Mouse (Mus musculus): ENCODE data around the gene Hgd. TPM values are rescaled to one million over a fixed set of nuclear protein-coding genes. Genes with fewer than 3 reads are reported as not detected.

Gene Hgd
- polyA plus RNA-seq, 1 experiment from 2014 or later = 0.42 TPM

DNA sequence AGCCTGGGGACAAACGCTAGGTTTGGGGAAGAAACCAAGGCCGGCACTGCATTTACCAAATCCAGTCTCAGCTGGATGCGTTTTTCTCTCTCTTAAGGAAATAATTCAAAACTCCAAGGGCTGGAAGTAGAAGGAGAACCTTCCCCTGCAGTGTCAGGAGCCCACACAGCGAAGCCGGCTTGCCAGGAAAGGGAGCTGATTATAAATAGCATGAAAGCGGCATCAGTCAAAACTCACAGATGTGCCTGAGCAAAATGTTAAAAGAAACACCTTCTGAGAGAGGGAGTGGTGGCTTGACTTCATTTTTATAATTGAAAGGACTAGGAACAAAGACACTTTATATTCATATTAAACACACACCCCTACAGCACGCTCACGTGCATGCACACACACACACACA, 30.4 kb downstream of the Hgd start:
- Histone ChIP-seq H3K4me2 (ENCODE audit: low read depth) (no peak overlapping the region), H3K27me3 (ENCODE audit: control insufficient read depth, insufficient read depth, low read length) (no peaks in the 10 kb centered on the region), H3K27ac (ENCODE audit: low read depth, low read length) (no peak overlapping the region), H3K4me1 (ENCODE audit: control insufficient read depth, insufficient read depth, low read length) (no peaks in the 10 kb centered on the region), H3K36me3 (ENCODE audit: control insufficient read depth, insufficient read depth, low read length) (no peaks in the 10 kb centered on the region), H3K4me3 (ENCODE audit: low read depth, low read length) (no peak overlapping the region), H3K9me3 (ENCODE audit: control insufficient read depth, low read length) (no peaks in the 10 kb centered on the region), H3K9ac (ENCODE audit: low read length) (no peak overlapping the region)
- no peak for ATAC-seq (ENCODE audit: insufficient read depth, low FRiP score, low TSS enrichment)
- 71% methylated on average over 8 of the region's 8 CpGs for WGBS
- DNase-seq (ENCODE audit: low spot score) = no peak

GRCm38 (mm10) chr16:37611072-37611471, 31.1 kb downstream of the Hgd start:
- Histone ChIP-seq H3K4me2 (ENCODE audit: low read depth) (no peak overlapping the region), H3K4me3 (ENCODE audit: low read depth, low read length) (no peak overlapping the region), H3K9ac (ENCODE audit: low read length) (no peak overlapping the region), H3K27me3 (ENCODE audit: control insufficient read depth, insufficient read depth, low read length) (no peaks in the 10 kb centered on the region), H3K9me3 (ENCODE audit: control insufficient read depth, low read length) (no peaks in the 10 kb centered on the region), H3K36me3 (ENCODE audit: control insufficient read depth, insufficient read depth, low read length) (no peaks in the 10 kb centered on the region), H3K4me1 (ENCODE audit: control insufficient read depth, insufficient read depth, low read length) (no peaks in the 10 kb centered on the region), H3K27ac (ENCODE audit: low read depth, low read length) (no peak overlapping the region)
- no peak for ATAC-seq (ENCODE audit: insufficient read depth, low FRiP score, low TSS enrichment)
- 65% methylated on average over 7 of the region's 7 CpGs for WGBS
- no peak for DNase-seq (ENCODE audit: low spot score)

- DNase-seq (ENCODE audit: low spot score) = no peak
- Histone ChIP-seq H3K27ac (ENCODE audit: low read depth, low read length) (no peak overlapping the region), H3K4me1 (ENCODE audit: control insufficient read depth, insufficient read depth, low read length) (no peaks in the 10 kb centered on the region), H3K9me3 (ENCODE audit: control insufficient read depth, low read length) (no peaks in the 10 kb centered on the region), H3K4me2 (ENCODE audit: low read depth) (no peak overlapping the region), H3K36me3 (ENCODE audit: control insufficient read depth, insufficient read depth, low read length) (no peaks in the 10 kb centered on the region), H3K27me3 (ENCODE audit: control insufficient read depth, insufficient read depth, low read length) (no peaks in the 10 kb centered on the region), H3K9ac (ENCODE audit: low read length) (no peak overlapping the region), H3K4me3 (ENCODE audit: low read depth, low read length) (no peak overlapping the region)
- no peak for ATAC-seq (ENCODE audit: insufficient read depth, low FRiP score, low TSS enrichment)
- WGBS = 88% methylated on average over 5 of the region's 5 CpGs
Measured at GRCm38 (mm10) chr16:37612013-37612412, 32.1 kb downstream of the Hgd start.

DNA sequence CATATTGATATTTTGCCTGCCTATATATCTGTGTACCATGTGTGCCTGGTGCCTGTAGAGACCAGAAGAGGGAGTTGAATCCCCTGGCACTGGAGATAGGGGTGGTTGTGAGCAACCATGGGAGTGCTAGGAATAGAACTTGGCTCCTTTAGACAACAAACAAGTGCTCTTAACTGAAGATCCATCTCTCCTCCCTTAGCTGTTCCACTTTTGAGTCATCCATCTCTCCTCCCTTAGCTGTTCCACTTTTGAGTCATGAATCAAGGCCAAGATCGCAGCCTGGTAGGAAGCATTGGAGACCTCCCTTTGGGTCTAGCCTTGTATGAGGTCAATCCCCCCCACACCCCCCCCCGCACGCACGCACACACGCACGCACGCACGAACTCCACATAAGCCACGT, 34.6 kb downstream of the Hgd start:
- DNase-seq (ENCODE audit: low spot score) (no peak), ATAC-seq (ENCODE audit: insufficient read depth, low FRiP score, low TSS enrichment) (no peak)
- WGBS = 93% methylated on average over 9 of the region's 9 CpGs

GRCm38 (mm10) chr16:37615429-37615828, 35.5 kb downstream of the Hgd start:
- Histone ChIP-seq H3K9me3 (ENCODE audit: control insufficient read depth, low read length) (no peaks in the 10 kb centered on the region), H3K27ac (ENCODE audit: low read depth, low read length) (no peak overlapping the region), H3K9ac (ENCODE audit: low read length) (no peak overlapping the region), H3K4me2 (ENCODE audit: low read depth) (no peak overlapping the region), H3K36me3 (ENCODE audit: control insufficient read depth, insufficient read depth, low read length) (no peaks in the 10 kb centered on the region), H3K27me3 (ENCODE audit: control insufficient read depth, insufficient read depth, low read length) (no peaks in the 10 kb centered on the region), H3K4me3 (ENCODE audit: low read depth, low read length) (no peak overlapping the region), H3K4me1 (ENCODE audit: control insufficient read depth, insufficient read depth, low read length) (no peaks in the 10 kb centered on the region)
- DNase-seq (ENCODE audit: low spot score) (no peak), ATAC-seq (ENCODE audit: insufficient read depth, low FRiP score, low TSS enrichment) (no peak)
- 74% methylated on average over 8 of the region's 8 CpGs for WGBS

More for the DNA sequence above, 34.6 kb downstream of the Hgd start:
- H3K9ac ChIP-seq (ENCODE audit: low read length) = no peak overlapping the region
- no peak overlapping the region for H3K4me2 ChIP-seq (ENCODE audit: low read depth)
- H3K4me3 ChIP-seq (ENCODE audit: low read depth, low read length) = no peak overlapping the region
- no peak overlapping the region for H3K27ac ChIP-seq (ENCODE audit: low read depth, low read length)
- no peaks in the 10 kb centered on the region for H3K9me3 ChIP-seq (ENCODE audit: control insufficient read depth, low read length)
- H3K36me3 ChIP-seq (ENCODE audit: control insufficient read depth, insufficient read depth, low read length) = no peaks in the 10 kb centered on the region
- H3K27me3 ChIP-seq (ENCODE audit: control insufficient read depth, insufficient read depth, low read length) = no peaks in the 10 kb centered on the region
- no peaks in the 10 kb centered on the region for H3K4me1 ChIP-seq (ENCODE audit: control insufficient read depth, insufficient read depth, low read length)

DNA sequence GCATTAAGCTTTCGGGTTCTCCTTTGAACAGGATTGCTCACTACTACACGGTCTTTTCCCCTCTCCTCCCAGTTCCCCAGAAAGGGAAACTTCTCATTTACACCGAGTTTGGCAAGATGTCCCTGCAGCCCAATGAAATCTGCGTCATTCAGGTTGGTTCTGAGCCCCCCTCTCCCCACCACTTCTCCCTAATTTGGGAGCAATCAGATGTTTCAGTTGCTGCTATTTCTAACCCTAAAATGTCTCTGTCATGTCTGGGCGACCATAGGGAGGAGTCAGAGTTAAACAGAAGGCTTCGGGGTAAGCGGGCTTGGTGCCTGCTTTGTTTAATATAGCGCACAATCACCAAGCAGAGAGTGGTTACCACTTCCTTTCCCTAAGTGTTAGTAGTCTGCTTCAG, 36.2 kb downstream of the Hgd start:
- 81% methylated on average over 8 of the region's 8 CpGs for WGBS

DNA sequence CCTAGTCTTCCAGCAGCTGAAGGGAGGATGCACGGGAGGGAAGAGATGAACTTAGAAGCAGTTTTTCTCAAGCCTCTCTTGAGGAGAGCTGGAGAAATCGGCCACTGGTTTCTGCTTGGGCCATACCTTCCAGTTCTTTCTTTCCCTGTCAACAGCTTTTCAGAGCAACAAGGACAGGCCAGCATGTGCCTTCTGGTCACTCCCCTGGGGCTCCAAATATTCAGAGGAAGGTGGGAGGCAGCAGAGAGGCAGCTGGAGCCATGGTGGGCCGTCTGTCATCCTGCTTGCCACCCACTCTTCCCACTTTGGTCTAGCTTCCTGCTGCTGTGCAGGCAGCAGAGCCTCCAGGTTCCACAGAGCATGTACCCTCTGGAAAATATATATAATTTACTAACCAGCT, 37.7 kb downstream of the Hgd start:
- H3K4me3 ChIP-seq (ENCODE audit: low read depth, low read length) = no peak overlapping the region
- H3K9ac ChIP-seq (ENCODE audit: low read length) = no peak overlapping the region
- H3K36me3 ChIP-seq (ENCODE audit: control insufficient read depth, insufficient read depth, low read length) = no peaks in the 10 kb centered on the region
- WGBS = 40% methylated on average over 3 of the region's 3 CpGs
- ATAC-seq (ENCODE audit: insufficient read depth, low FRiP score, low TSS enrichment) (no peak), DNase-seq (ENCODE audit: low spot score) (peak; percentile 25)
- H3K9me3 ChIP-seq (ENCODE audit: control insufficient read depth, low read length) = no peaks in the 10 kb centered on the region
- H3K4me2 ChIP-seq (ENCODE audit: low read depth) = no peak overlapping the region
- H3K27ac ChIP-seq (ENCODE audit: low read depth, low read length) = no peak overlapping the region
- H3K27me3 ChIP-seq (ENCODE audit: control insufficient read depth, insufficient read depth, low read length) = no peaks in the 10 kb centered on the region
- H3K4me1 ChIP-seq (ENCODE audit: control insufficient read depth, insufficient read depth, low read length) = no peaks in the 10 kb centered on the region

More for the DNA sequence above, 36.2 kb downstream of the Hgd start:
- ATAC-seq (ENCODE audit: insufficient read depth, low FRiP score, low TSS enrichment) = no peak
- no peak overlapping the region for H3K4me2 ChIP-seq (ENCODE audit: low read depth)
- H3K36me3 ChIP-seq (ENCODE audit: control insufficient read depth, insufficient read depth, low read length) = no peaks in the 10 kb centered on the region
- no peaks in the 10 kb centered on the region for H3K4me1 ChIP-seq (ENCODE audit: control insufficient read depth, insufficient read depth, low read length)
- H3K9me3 ChIP-seq (ENCODE audit: control insufficient read depth, low read length) = no peaks in the 10 kb centered on the region
- H3K9ac ChIP-seq (ENCODE audit: low read length) = no peak overlapping the region
- H3K4me3 ChIP-seq (ENCODE audit: low read depth, low read length) = no peak overlapping the region
- no peak for DNase-seq (ENCODE audit: low spot score)
- no peaks in the 10 kb centered on the region for H3K27me3 ChIP-seq (ENCODE audit: control insufficient read depth, insufficient read depth, low read length)
- H3K27ac ChIP-seq (ENCODE audit: low read depth, low read length) = no peak overlapping the region

- Histone ChIP-seq H3K36me3 (ENCODE audit: control insufficient read depth, insufficient read depth, low read length) (no peaks in the 10 kb centered on the region), H3K4me1 (ENCODE audit: control insufficient read depth, insufficient read depth, low read length) (no peaks in the 10 kb centered on the region), H3K27ac (ENCODE audit: low read depth, low read length) (no peak overlapping the region), H3K9me3 (ENCODE audit: control insufficient read depth, low read length) (no peaks in the 10 kb centered on the region), H3K4me3 (ENCODE audit: low read depth, low read length) (no peak overlapping the region), H3K4me2 (ENCODE audit: low read depth) (no peak overlapping the region), H3K27me3 (ENCODE audit: control insufficient read depth, insufficient read depth, low read length) (no peaks in the 10 kb centered on the region), H3K9ac (ENCODE audit: low read length) (no peak overlapping the region)
- DNase-seq (ENCODE audit: low spot score) = no peak
- no peak for ATAC-seq (ENCODE audit: insufficient read depth, low FRiP score, low TSS enrichment)
- WGBS = 86% methylated on average over 3 of the region's 3 CpGs
Measured at GRCm38 (mm10) chr16:37622403-37622802, 42.5 kb downstream of the Hgd start.

DNA sequence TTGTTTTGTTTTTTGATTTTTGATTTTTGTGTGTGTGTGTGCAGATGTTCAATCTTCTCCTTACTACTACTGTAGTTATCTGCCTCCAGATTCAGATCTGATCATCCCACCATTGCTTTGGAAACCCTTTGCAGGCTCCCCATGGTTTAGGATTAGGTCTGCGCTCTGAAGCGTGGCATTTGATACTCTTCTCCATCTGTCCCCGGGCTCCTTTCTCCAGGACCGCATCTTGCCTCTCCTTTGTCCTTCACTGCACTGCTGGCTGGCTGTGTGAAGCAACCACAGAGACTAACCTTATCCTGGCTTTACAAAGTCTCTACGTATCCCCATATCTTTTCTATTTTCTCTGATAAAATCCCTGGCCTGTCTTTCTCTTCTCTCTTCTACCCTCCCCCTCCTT, 43.0 kb downstream of the Hgd start:
- Histone ChIP-seq H3K36me3 (ENCODE audit: control insufficient read depth, insufficient read depth, low read length) (no peaks in the 10 kb centered on the region), H3K4me2 (ENCODE audit: low read depth) (no peak overlapping the region), H3K27ac (ENCODE audit: low read depth, low read length) (no peak overlapping the region), H3K9ac (ENCODE audit: low read length) (no peak overlapping the region), H3K9me3 (ENCODE audit: control insufficient read depth, low read length) (no peaks in the 10 kb centered on the region), H3K4me3 (ENCODE audit: low read depth, low read length) (no peak overlapping the region), H3K4me1 (ENCODE audit: control insufficient read depth, insufficient read depth, low read length) (no peaks in the 10 kb centered on the region), H3K27me3 (ENCODE audit: control insufficient read depth, insufficient read depth, low read length) (no peaks in the 10 kb centered on the region)
- ATAC-seq (ENCODE audit: insufficient read depth, low FRiP score, low TSS enrichment) (no peak), DNase-seq (ENCODE audit: low spot score) (no peak)
- 80% methylated on average over 5 of the region's 5 CpGs for WGBS

All from neural tube, embryonic 11.5 days (tissue).